Mouse (Mus musculus) kidney, adult 9 months (tissue): ENCODE results near the gene Eln.
A peak's percentile ranks its signal among the peaks of the same experiment; 100 is the strongest.

Source experiments
- DNase-seq: peaks from one replicate; pipeline ENCODE4 v3.0.0; 2022

Gene Eln

GRCm38 (mm10) chr5:134746890-134747511 is at the start of gene Eln:
Gene Eln (minus strand): TSS chr5:134747323.
- DNase-seq: no peak

GRCm38 (mm10) chr5:134790080-134790995 is 43.2 kb upstream of the Eln start:
- DNase-seq: no peak

- DNase-seq: no peak
These were observed 41.1 kb upstream of the Eln start for GRCm38 (mm10) chr5:134788237-134788636.

GRCm38 (mm10) chr5:134785691-134786371 is 38.7 kb upstream of the Eln start:
- no peak for DNase-seq

GRCm38 (mm10) chr5:134783794-134784193 is 36.7 kb upstream of the Eln start:
- no peak for DNase-seq

- no peak for DNase-seq
These were observed 33.8 kb upstream of the Eln start for GRCm38 (mm10) chr5:134780963-134781362.

GRCm38 (mm10) chr5:134780146-134780545 is 33.0 kb upstream of the Eln start:
- no peak for DNase-seq

- no peak for DNase-seq
These were observed 29.4 kb upstream of the Eln start for GRCm38 (mm10) chr5:134776551-134776950.

- DNase-seq: peak; percentile 11
These were observed 25.4 kb upstream of the Eln start for GRCm38 (mm10) chr5:134772522-134772921.

- DNase-seq: peak; percentile 11
These were observed 24.6 kb upstream of the Eln start for GRCm38 (mm10) chr5:134771750-134772149.

GRCm38 (mm10) chr5:134769181-134769580 is 22.1 kb upstream of the Eln start:
- no peak for DNase-seq

- DNase-seq: no peak
These were observed 18.3 kb upstream of the Eln start for GRCm38 (mm10) chr5:134765441-134765840.

- no peak for DNase-seq
These were observed 16.2 kb upstream of the Eln start for GRCm38 (mm10) chr5:134763326-134763725.

GRCm38 (mm10) chr5:134761409-134762124 is 14.4 kb upstream of the Eln start:
- DNase-seq: no peak

- no peak for DNase-seq
These were observed 8.9 kb upstream of the Eln start for GRCm38 (mm10) chr5:134756031-134756430.

- DNase-seq: no peak
These were observed 7.0 kb upstream of the Eln start for GRCm38 (mm10) chr5:134754096-134754495.

- DNase-seq: no peak
These were observed 3.3 kb upstream of the Eln start for GRCm38 (mm10) chr5:134750469-134750868.

GRCm38 (mm10) chr5:134747947-134748618 is 960 bp upstream of the Eln start:
- DNase-seq: peak; percentile 63

- peak; percentile 69 for DNase-seq
These were observed 380 bp upstream of the Eln start for GRCm38 (mm10) chr5:134747512-134747893.

GRCm38 (mm10) chr5:134746201-134746600 is 922 bp downstream of the Eln start:
- no peak for DNase-seq

- no peak for DNase-seq
These were observed 1.3 kb downstream of the Eln start for GRCm38 (mm10) chr5:134745801-134746200.

GRCm38 (mm10) chr5:134745000-134745399 is 2.1 kb downstream of the Eln start:
- DNase-seq: no peak
